Mouse (Mus musculus) skeletal muscle tissue, adult 2 months (tissue): ENCODE data around the gene Mast4.

Experiments used
- DNase-seq: peaks from one replicate; pipeline ENCODE4 v3.0.0-alpha.2; 2012; ENCODE audit warnings: low read depth, low spot score

Mast4 gene

GRCm38 (mm10) chr13:103244053-103244452 lies 90.2 kb downstream of the Mast4 start:
- DNase-seq = no peak

- DNase-seq = no peak
Observed at GRCm38 (mm10) chr13:103241092-103241491, 93.2 kb downstream of the Mast4 start.

- no peak for DNase-seq
Observed at GRCm38 (mm10) chr13:103239654-103240053, 94.6 kb downstream of the Mast4 start.

- DNase-seq = no peak
Observed at GRCm38 (mm10) chr13:103238034-103238705, 96.1 kb downstream of the Mast4 start.

- DNase-seq = no peak
Observed at GRCm38 (mm10) chr13:103232171-103232570, 102.1 kb downstream of the Mast4 start.

- DNase-seq = no peak
Observed at GRCm38 (mm10) chr13:103229069-103229468, 105.2 kb downstream of the Mast4 start.

GRCm38 (mm10) chr13:103225895-103226815 lies 108.1 kb downstream of the Mast4 start:
- DNase-seq = no peak

GRCm38 (mm10) chr13:103225217-103225894 lies 108.9 kb downstream of the Mast4 start:
- no peak for DNase-seq

GRCm38 (mm10) chr13:103220479-103221064 lies 113.7 kb downstream of the Mast4 start:
- no peak for DNase-seq

GRCm38 (mm10) chr13:103219999-103220398 lies 114.3 kb downstream of the Mast4 start:
- DNase-seq = peak; percentile 33

- DNase-seq = no peak
Observed at GRCm38 (mm10) chr13:103217486-103217885, 116.8 kb downstream of the Mast4 start.

- no peak for DNase-seq
Observed at GRCm38 (mm10) chr13:103214506-103214905, 119.8 kb downstream of the Mast4 start.

GRCm38 (mm10) chr13:103211953-103212352 lies 122.3 kb downstream of the Mast4 start:
- no peak for DNase-seq

- peak; percentile 77 for DNase-seq
Observed at GRCm38 (mm10) chr13:103211501-103211941, 122.8 kb downstream of the Mast4 start.

- DNase-seq = no peak
Observed at GRCm38 (mm10) chr13:103210746-103211145, 123.6 kb downstream of the Mast4 start.

GRCm38 (mm10) chr13:103207199-103207598 lies 127.1 kb downstream of the Mast4 start:
- DNase-seq = peak; percentile 31

GRCm38 (mm10) chr13:103206644-103207043 lies 127.7 kb downstream of the Mast4 start:
- no peak for DNase-seq

- no peak for DNase-seq
Observed at GRCm38 (mm10) chr13:103205191-103205590, 129.1 kb downstream of the Mast4 start.

- no peak for DNase-seq
Observed at GRCm38 (mm10) chr13:103203376-103203895, 130.9 kb downstream of the Mast4 start.

GRCm38 (mm10) chr13:103201016-103201760 lies 133.1 kb downstream of the Mast4 start:
- no peak for DNase-seq
